Mouse (Mus musculus): ENCODE measurements at regions not wholly inside any gene's neighbourhood (a gene's known extent, or its start where the extent isn't known, plus 50 kb on each side); places are given as distances from the start of the nearest gene placed in this dataset.

DNA sequence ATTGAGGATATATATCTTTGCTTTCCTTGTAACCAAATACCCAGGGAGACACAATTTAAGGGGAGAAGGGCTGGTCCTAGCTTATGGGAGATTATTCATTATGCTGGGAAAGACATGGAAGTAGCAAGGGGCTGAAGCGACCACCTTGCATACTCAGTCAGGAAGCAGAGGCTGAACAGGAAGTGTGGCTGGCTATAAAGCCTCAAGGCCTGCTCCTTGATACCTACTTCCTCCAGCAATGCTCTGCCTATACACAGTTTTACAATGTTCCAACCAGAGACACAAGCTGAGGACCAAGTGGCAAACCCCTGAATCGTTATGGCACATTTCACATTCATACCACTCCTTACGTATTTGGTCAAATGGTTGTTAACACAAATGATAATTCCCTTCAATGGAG, 284.3 kb downstream of the Gm11361 start:
- TF ChIP-seq GATA1 (IDR thresholded peaks at IDR 0.05; ENCODE audit: low read length) (no peak), TAL1 (IDR thresholded peaks at IDR 0.05; ENCODE audit: low read length) (no peak)

Data from erythroblast, embryonic 14.5 days (primary cell).